ENCODE assay signal across 17 mouse cellular contexts in genomic region chr17:44831201-44831600, GRCm38 (mm10).
"Had no signal": no experiment of that assay in that cellular context is flagged by ENCODE, and none has a peak within 500 bp of the region (broad histone marks: within the 10 kb centered on the region; RNA-seq: fewer than 3 reads in every experiment).

No protein-coding gene starts in this region.

- H3K27me3 ChIP-seq: midbrain, embryonic 12.5 days; neural tube, embryonic 13.5 days; neural tube, embryonic 15.5 days had no signal

- H3K36me3 ChIP-seq: midbrain, embryonic 10.5 days; midbrain, embryonic 12.5 days; neural tube, embryonic 13.5 days; neural tube, embryonic 15.5 days had no signal

- ATAC-seq: midbrain, embryonic 16.5 days had no signal

- H3K9me3 ChIP-seq: midbrain, embryonic 10.5 days; midbrain, embryonic 12.5 days; neural tube, embryonic 13.5 days; neural tube, embryonic 15.5 days had no signal

- H3K27ac ChIP-seq: midbrain, embryonic 10.5 days; midbrain, embryonic 12.5 days; neural tube, embryonic 13.5 days; neural tube, embryonic 15.5 days had no signal

- DNase-seq: lung, adult 18-20 months; lung, embryonic 14.5 days; lung, postnatal 10 days; lung, postnatal 4 days; midbrain, embryonic 14.5 days; right cerebral cortex, postnatal 25 days; right cerebral cortex, postnatal 4 days; spleen, adult 18-20 months; thymus, adult 18-20 months; thymus, postnatal 14 days; thymus, postnatal 4 days had no signal

- H3K9ac ChIP-seq: lung, embryonic 14.5 days; midbrain, embryonic 12.5 days; neural tube, embryonic 13.5 days; neural tube, embryonic 15.5 days had no signal

- H3K4me1 ChIP-seq: midbrain, embryonic 10.5 days; midbrain, embryonic 12.5 days; neural tube, embryonic 13.5 days; neural tube, embryonic 15.5 days had no signal

- H3K4me2 ChIP-seq: lung, embryonic 14.5 days; midbrain, embryonic 12.5 days; neural tube, embryonic 13.5 days; neural tube, embryonic 15.5 days had no signal

- H3K4me3 ChIP-seq: midbrain, embryonic 10.5 days; midbrain, embryonic 12.5 days; myocyte; neural tube, embryonic 13.5 days; neural tube, embryonic 15.5 days had no signal
